Mouse (Mus musculus): ENCODE measurements around the gene Prpf38b. TPM values are rescaled to one million over a fixed set of nuclear protein-coding genes. Genes with fewer than 3 reads are reported as not detected.

Gene Prpf38b
- 181 TPM for polyA plus RNA-seq (2014; fragmentation: Illumina TruSeq; extraction: RNeasy Lipid Tissue Mini Kit (QIAGEN cat#74804))

DNA sequence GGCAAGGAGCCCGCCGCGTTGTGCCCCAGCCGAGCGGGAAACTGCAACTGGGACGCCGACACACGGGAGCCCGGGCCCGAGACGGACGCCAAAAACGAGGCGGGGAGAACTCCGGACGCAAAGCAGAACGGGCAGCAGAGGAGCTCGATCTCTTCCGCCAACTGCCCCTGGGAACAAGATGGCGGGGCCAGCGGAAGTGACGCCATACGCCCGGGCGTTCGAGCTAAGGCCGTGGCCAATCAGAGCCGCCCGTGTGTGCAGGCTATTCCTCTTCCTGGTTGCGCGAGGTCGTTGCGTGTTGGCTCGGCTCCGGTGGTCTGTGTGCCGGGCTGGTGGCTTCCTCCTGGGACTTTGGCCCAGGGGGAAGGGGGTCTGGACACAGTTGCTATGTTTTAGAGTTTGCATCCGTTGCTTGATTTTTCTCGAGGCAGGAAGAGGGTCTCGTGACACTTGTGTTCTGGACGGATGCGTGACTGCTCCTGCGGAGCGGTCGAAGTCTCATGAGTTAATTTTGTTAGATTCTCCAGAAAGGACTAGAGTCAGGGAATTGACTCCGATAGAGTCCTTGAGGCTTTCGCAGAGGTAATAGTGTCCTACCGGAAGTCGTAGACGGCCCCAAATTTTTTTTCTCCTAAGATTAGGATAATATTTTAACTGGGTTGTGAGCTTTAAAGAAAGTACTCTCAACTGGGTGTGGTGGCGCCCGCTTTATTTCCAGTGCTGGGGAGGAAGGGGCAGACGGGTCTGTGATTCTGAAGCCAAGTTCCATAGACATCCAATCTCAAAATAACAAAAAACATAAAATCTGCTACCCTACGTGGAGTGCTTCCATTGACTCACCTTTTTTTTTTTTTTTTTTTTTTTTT is at the start of gene Prpf38b:
Gene Prpf38b, minus strand, starts transcription at position 180 of the 866 bp plus-strand sequence.

DNA sequence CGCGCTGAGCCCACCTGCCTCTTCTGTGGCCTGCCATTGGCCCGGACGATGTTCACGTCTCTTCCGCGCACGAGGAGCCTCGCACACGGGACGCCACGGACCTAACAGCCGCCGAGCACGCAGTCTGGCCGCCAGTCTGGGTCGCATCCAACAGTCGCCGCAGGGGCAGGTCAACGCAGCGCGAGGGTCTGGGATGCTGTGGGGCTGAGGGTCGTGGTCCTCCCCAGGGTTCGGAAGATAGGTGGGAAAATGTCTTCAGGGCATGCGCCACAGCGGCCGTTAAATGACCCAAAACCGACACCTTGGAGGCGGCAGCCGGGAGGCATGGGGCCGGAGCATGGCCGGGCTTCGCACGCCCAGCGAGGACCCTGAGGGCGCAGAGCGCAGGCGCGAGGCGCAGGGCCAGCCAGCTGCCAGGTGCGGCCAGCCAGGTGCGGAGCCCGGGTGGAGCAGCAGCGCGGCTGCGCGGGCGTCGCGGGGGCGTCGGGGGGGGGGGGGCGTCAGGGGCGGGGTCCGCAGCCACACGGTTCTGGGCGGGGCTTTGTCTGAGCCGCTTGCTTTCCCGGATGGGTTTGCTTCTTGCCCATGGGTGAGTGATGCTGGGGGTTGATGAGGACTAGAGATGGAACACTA is 28.6 kb upstream of the Prpf38b start, which contains the start of gene Gm9857:
Gene Gm9857, minus strand, starts transcription at position 445 of the 633 bp plus-strand sequence.

DNA sequence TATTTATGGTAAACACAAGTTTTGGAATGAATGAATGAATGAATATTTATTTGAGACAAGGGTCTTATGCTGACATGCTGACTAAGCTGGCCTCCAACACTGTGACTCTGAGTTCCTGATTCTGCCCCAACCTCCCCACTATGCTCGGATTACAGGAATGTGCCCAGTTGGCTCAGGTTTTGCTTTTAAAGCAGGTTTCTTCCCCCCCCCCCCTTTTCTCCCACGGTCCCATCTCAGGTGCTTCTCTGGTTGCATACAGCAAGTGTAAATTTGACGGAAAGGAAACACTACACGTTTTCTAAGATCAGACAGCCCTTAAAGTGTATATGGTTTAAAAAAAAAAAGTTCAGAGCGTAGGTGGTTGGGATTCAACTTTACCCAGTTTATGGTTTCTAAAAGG is 28.0 kb upstream of the Prpf38b start, which contains the start of gene Henmt1:
Gene Henmt1, plus strand, starts transcription at position 301 of the 400 bp plus-strand sequence.

DNA sequence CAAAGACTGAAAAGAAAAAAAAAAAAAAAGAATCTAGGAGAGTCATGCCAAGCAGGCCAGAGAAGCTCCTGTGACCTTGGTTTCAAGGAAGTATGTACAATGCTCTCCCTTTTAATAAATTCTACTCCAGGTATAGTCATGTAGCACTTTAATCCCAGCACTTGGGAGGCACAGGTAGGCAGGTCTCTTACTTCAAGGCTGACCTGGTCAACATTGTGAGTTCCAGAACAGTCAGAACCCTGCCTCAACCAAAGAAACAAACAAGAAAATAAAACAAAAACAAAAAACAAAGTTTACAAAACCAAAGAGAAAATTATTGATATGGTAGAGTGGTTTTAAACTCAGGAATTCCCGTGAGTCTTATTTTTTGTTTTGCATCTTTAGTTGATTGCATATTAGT is 21.6 kb downstream of the Prpf38b start, which contains the start of gene Fndc7:
Gene Fndc7, minus strand, starts transcription at position 101 of the 400 bp plus-strand sequence.

Other genes starting within 250 kb of the Prpf38b start
- gene Gpsm2, start 189.4 kb downstream of the Prpf38b start, polyA plus RNA-seq (2014; fragmentation: Illumina TruSeq; extraction: RNeasy Lipid Tissue Mini Kit (QIAGEN cat#74804)) = 13.9 TPM
- gene Aknad1, start 172.1 kb downstream of the Prpf38b start, polyA plus RNA-seq (2014; fragmentation: Illumina TruSeq; extraction: RNeasy Lipid Tissue Mini Kit (QIAGEN cat#74804)) = 2.4 TPM
- 113 TPM for gene Stxbp3, start 71.2 kb downstream of the Prpf38b start, polyA plus RNA-seq (2014; fragmentation: Illumina TruSeq; extraction: RNeasy Lipid Tissue Mini Kit (QIAGEN cat#74804))
- gene Fndc7, start 21.7 kb downstream of the Prpf38b start, polyA plus RNA-seq (2014; fragmentation: Illumina TruSeq; extraction: RNeasy Lipid Tissue Mini Kit (QIAGEN cat#74804)) = 13.9 TPM
- gene Henmt1, start 28.1 kb upstream of the Prpf38b start, polyA plus RNA-seq (2014; fragmentation: Illumina TruSeq; extraction: RNeasy Lipid Tissue Mini Kit (QIAGEN cat#74804)) = 4.0 TPM
- gene Gm9857, start 28.7 kb upstream of the Prpf38b start, polyA plus RNA-seq (2014; fragmentation: Illumina TruSeq; extraction: RNeasy Lipid Tissue Mini Kit (QIAGEN cat#74804)) = not detected
- gene Fam102b, start 115.9 kb upstream of the Prpf38b start, polyA plus RNA-seq (2014; fragmentation: Illumina TruSeq; extraction: RNeasy Lipid Tissue Mini Kit (QIAGEN cat#74804)) = 55.2 TPM
- not detected for gene Slc25a54, start 168.7 kb upstream of the Prpf38b start, polyA plus RNA-seq (2014; fragmentation: Illumina TruSeq; extraction: RNeasy Lipid Tissue Mini Kit (QIAGEN cat#74804))
- gene Slc25a24, start 211.4 kb upstream of the Prpf38b start, polyA plus RNA-seq (2014; fragmentation: Illumina TruSeq; extraction: RNeasy Lipid Tissue Mini Kit (QIAGEN cat#74804)) = 154 TPM

Data from ovary, adult 10 weeks (tissue).